Mouse (Mus musculus): Measurements from ENCODE around the gene Tnfrsf23.
"Not testable (repeated sequence)": the region's sequence is repeated elsewhere in the genome, so short reads cannot be mapped to it uniquely, and the experiment has no call there.

Tnfrsf23 gene

DNA sequence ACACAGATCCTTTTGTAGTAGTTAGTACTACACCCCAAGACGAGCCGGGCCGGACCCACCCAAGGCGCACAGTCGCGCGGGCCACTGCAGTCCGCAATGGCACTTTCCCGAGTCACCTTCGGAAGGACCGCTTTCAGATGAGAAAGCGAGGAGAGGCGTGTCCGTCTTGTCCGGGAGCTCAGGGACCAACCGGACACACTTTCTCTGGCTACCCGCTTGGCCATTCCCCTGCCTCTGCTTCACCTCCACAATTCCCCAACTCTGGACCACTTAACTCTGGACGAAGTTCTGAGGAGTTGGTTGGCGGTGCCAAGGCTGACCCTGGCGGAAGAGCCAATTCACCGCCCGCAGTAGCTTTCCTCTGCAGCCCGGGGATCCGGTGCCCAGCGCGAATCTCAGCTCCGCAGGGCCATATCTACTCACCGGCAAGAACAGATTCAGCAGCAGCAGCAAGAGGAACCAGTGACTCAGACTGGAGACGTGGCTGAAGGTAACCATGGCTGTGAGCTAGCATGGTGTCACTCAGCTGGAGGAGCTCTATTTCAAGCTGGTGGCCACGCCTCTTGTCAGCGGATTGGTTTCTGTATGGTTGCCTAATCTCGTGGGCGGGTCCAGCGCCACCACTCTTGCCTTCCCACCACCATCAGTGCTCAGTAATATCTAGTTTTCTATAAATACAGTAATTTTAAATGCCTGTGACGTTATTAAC lies at the start of gene Tnfrsf23:
TSS of gene Tnfrsf23 (minus strand) at position 514 of the 709 bp plus-strand sequence.
- peak; percentile 14 to 28 for DNase-seq

DNA sequence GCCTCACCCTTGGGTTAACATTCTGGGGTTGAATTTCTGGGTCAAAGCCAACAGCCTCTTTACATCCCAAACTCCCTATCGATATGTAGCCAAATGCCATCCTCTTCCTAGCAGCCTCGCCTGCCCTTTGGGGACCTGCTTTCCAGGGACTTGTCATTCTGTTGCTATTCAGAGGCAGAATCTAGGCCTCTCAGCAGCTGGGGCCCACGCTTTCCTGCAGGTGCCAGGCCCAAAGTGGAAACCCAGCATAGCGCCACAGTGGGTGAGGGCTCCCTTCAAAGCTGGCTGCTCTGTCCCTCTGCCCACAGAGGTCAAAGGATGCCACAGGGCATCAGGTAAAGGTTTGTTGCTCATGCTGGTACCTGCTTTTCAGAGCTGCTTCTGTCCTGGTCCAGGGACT lies 48.1 kb upstream of the Tnfrsf23 start:
- DNase-seq, result no peak

DNA sequence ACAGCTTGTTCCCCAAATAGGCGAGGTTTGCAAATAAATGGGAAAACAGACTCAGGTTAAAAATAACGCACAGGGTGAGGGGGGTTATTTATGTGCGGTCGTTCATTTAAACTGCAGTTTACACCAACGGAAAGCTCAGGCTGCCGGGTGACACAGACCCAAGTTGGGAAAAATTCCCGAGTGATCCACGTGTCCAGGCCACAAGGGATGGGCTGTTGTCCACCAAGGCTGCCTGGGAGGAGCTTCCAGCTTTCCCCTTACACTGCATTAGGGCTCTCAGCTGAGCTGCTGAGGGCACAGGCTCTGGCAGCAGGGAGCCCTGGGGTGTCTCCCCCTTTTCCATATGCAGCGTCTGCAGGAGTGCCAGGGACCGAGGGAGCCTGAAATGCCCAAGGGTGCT lies 44.2 kb upstream of the Tnfrsf23 start:
- no peak for DNase-seq

DNA sequence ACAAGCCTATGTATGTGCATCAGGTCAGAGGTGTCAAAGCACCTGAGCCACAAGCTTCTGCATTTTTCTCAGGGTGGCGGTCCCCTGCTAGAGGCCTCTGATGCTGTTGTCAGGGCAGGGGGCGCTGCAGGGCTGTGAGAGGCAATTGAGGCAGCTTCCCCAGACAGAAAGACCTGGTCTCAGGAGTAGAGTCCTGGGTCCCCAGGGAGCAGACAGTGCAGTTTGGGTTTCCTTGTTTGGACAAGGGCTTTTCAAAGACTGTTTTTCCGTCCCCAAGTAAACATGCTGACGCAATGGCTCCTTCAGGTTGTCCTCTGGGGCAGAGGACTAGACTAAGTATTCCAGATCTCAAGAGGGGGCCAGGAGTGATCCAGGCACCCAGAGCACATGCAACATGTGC lies 40.7 kb upstream of the Tnfrsf23 start:
- no peak for DNase-seq

DNA sequence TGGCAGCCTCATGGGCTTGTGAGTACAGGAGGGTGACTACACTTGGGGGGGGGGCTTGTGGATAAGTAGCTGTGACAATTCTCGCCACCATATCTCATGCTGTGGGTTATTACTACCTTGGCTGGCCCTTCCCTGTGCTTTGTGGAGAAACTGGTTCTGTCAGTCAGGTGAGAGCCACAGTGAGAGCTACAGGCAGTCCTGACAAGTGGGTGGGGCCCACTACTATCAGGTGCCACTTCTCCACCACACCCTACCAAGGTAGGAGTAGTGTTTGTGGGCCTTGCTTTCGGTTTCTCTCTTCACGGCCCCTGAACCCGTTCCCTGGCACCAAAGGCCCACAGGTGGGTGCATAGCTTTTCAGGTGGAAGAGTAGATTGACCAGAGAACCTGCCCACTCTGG lies 38.2 kb upstream of the Tnfrsf23 start:
- DNase-seq, result no peak

DNA sequence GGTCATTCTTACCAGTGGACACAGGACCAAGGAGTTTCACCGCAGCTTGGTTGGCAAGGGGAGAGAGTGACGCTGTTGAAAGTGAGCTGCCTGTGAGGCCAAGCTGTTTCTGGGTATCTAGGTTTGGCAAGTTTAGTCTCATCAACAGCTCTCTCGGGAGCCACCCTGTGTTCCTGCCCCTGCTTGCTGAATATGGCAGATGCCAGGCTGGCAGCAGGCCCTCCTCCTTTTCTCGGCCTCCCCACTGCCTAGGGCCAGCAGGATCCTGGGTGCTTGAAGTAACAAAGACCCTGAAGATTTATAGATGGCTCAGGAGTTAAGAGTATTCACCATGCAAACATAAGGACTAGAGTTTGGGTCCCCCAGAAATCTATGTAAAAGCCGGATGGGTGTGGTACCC lies 37.0 kb upstream of the Tnfrsf23 start:
- no peak for DNase-seq

DNA sequence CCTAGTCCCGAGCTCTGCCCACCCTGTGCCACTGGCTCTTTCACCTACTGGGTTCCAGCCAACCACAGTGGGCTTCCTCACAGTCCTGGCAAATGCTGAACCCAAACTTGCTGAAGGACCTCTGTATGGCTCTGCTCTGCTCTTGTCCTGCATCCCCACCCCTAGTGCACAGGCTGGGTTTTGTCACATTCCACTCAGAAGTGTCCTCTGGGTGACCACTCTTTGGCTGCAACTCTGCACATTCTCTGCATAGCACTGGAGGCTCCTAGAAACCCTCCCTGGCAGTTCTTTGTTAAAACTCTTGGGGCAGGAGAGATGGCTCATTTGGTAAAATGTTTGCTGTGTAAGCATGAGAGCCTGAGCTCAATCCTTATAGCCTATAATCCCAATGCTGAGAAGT lies 32.1 kb upstream of the Tnfrsf23 start:
- DNase-seq, result no peak

DNA sequence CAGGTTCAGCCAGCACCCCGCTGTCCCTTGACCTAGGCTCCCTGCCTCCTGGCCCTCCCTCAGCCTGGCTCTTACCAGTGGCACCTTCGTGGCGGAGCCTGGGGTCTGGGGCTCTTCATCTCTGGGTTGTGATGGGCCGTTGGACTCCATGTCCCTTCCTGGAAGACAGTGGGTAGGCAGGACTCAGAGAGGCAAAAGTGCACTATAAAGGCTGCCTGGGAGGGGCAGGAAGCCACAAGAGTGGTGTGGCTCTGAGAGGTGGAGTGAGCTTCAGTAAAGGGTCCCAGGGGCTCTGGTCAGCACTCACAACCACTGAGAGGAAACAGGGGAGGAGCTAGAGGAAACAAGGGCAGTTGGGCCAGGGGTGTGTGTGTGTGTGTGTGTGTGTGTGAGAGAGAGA lies 27.7 kb upstream of the Tnfrsf23 start:
- no peak for DNase-seq

DNA sequence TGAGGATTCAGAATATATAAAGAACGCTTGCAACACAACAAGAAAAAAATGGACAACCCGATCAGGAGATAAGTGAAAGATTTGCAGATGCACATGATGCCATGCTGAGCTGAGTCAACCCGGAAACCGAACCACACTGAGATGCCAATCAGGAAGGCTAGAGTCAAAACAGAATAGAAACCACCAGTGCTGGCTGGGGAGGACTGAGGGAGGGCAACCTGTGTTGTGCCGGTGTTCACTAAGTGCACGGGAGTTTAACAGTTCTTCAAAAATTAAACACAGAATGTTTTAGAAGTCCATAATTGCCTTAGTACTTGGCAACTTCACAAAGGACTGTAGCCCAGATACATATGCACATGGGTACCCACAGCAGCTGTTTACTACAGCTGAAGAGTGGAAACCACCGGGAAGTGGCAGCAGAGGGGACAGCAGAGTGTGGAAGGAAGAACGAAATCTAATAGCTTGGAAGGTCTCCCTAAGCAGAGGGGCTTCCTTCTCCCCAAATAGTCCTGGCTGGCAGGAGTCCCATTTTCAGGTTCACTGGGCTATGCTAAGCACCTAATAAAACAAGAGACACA lies 27.2 kb upstream of the Tnfrsf23 start:
- no peak for DNase-seq

DNA sequence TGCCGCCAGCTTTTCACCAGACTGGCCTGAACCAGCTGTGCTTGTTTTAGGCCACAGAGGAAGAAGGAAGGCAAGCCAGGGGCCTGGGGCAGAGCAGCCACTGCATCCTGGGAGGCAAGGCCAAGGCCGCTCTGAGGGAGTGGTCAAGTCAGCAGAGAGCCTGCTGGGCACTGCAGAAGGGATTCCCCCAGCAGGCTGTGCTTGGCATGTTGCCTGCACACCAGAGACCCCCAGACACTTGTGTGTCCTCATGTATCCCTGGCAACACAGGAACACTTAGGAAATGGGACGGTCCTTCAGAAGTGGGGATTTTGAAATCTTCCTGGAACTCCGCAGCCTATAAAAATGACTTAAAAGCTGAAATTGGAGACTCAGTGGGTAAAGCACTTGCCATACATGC lies 26.4 kb upstream of the Tnfrsf23 start:
- no peak for DNase-seq

DNA sequence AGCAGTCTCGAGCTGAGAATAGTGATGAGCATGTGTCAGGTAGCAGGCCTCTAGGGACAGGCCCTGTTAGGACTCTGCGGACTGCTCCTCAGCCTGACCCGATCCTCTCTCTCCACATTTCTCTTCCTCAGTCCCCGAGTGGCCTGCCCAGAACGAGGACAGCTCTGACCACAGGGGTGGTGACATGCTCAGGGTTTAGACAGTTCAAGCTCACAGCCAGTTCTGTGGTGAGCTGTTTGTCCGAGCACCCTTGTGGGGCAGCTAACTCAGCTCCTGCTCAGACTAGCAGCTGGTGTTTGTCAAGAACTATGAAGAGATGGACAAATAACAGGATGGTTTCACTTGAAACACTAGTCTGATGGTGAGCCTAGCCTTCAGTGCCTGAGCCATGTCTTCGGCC lies 25.7 kb upstream of the Tnfrsf23 start:
- no peak for DNase-seq

DNA sequence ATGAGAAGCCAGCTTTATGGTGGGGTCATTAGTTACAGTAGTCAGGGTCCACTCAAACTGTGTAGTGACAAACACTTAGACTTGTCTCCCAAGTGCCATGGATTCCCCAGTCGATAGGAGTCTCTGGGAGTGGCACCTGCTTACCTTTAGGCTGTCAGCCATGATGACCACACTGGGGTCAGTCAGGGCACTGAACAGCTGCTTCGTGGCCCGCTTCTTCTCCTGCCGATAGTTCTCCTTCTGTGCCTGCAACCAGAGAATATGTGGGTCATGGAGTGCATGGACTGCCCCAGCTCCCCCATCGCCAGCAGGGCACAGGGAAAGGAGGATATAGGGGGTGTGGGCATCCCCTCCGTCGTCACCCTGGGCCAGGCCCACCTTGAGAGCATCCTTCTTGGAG lies 23.7 kb upstream of the Tnfrsf23 start:
- no peak for DNase-seq

DNA sequence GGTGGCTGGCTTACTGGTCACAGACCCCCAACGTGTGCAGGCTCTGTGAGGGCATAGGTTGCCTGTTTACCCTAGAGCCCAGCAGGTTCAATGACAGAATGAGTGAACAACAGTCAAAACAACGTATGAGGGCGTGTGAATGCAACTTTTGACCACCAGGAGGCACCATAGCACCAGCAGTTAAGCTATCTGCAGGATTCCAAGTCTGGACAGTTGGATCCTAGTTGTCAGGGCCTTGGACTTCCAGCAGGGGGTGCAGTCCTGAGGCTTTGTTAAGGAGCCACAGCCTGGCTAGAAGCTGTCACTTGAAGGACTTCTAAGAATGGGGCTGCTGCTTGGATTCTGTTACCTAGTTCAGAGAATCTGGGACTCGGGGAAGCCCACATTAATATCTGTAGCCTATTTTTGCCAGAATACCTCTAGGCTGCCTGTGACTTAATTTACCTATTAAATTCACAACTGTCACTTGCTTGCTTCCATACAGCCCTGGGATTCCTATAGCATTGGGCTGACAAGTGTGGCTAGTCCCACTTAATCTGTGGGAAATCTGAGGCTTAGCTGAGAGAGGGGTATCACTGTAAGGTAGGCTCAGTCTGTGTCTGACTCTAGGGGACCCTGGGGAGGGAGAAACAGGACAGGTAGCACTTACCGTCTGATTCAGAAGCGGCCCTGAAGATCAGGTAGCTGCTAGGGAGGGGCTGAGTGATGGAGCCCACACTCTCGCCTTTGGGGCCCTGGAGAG lies 21.2 kb upstream of the Tnfrsf23 start:
- DNase-seq, result peak; percentile 90 to 95

DNA sequence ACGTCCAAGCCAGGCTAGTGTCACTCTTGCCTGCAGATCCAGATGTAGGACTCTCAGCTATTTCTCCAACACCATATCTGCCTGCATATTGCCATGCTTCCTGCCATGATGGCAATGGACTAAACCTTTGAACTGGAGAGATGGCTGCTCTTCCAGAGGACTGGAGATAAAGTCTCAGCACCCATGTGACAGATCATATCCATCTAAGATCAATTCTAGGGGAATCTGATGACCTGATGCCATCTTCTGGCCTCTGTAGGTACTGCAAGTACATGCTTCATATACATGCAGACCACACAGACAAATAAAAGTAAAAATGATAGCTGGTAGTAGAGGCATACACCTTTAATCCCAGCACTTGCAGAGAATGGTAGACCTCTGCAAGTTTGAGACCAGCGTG lies 10.5 kb upstream of the Tnfrsf23 start:
- peak in 1 of 2 experiments; percentile 17 for DNase-seq

DNA sequence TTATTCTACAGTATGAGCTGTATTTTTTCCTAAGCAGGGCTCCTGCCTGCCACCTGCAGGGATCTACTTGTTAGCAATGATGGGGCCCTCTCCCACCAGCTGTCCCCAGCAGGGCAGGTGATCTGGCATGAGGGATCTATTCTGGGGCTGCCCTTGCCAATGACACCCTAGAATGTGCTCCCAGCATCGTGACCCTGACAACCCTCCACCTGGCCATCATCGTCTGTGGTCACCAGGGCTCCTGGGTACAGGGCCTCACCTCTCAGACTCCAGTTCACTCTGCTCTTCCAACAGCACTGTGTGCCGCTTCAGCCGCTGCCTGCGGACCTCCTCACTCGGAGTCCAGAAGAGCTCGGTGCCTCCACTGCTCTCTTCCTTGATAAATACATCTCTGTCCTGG lies 8.9 kb upstream of the Tnfrsf23 start:
- DNase-seq, result no peak

DNA sequence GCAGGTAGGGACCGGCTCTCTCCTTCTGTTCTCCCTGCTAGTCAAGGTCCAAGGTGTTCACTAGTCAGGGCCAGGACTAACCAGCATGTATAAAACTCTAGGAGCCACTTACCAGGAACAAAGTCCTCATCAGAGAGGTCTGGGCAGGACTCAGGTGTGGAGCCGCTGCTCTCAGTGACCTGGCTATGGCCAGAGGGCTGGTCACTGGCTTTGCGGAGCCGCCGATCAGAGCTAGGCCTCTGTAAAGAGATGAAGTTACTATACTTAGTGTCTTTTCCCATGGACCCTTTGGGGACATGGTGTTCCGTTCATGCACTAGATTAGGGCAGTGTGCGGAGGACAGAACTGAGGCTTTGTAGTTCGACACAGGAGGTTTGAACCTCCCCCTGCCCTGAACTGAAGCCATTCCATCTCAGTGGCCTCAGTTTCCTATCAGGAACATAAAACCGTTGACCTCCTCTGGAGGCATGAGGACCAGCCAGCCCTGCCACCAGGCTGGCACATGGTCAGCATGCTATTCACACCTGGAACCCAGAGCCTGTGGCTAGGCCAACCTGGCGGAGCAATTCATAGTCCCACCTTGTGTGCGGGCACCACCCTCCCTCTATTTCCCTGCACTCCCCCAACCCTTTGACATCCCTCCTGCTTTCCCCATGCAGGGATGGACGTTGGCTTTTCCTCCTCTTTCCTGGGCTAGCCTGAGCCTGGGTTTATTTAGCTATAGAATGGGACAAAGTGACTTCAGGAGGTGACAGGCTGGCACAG lies 7.3 kb upstream of the Tnfrsf23 start:
- DNase-seq, result no peak

DNA sequence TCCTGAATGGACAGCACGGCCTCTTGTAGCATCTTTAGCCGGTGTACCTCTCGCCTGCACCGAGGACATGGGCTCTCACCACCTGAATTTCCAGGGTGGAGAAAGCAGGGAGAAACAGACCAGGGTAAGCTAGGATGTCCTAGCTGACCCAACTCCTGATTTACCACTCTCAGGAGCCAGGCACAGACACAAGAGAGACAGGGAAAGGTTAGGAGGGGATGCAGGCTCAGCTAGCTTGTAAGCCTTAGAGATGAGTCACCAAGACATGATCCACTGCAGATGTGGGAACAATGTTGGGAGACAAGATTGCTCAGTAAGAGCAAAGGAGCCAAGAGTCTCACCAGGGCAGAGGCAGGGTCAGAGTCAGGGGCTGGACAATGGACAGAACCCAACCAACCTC lies 6.2 kb upstream of the Tnfrsf23 start:
- no peak for DNase-seq

DNA sequence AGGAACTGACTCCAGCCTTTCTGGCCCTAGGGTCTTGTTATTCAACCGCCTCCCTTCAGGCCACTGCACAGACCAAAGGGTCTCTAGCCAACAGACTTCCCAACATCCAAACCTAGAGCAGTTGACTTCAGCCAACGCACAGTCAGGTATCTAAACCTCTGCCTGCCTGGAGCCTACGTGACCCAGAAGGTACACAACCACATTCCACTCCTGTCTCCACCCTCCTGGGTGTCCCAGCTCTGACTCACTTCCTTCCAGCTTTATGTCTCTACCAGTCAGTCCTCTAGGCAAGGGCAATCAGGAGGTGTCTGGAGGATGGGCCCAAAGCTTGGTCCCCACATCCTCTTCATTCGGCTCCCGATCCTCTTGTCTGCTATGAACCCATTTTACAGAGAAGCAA lies 5.5 kb upstream of the Tnfrsf23 start:
- no peak for DNase-seq

DNA sequence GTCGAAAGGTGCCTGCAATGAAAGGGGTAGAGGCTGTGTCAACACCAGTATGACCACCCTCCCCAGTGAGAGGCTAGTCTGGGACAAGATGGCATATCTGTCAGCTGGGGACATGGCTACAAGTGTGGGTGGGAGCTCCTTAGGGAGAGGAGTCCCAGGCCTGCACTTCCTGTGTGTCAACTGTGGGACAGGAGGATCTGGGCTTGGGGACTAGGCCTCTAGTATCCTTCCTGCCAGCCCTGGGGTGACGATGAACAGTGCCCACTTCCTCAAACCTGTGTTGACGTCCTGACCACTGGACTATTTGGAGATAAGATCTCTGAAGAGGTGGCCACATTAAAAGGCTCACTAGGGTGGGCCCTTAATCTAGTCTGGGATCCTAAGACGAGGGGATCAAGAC lies 4.3 kb upstream of the Tnfrsf23 start:
- no peak for DNase-seq

DNA sequence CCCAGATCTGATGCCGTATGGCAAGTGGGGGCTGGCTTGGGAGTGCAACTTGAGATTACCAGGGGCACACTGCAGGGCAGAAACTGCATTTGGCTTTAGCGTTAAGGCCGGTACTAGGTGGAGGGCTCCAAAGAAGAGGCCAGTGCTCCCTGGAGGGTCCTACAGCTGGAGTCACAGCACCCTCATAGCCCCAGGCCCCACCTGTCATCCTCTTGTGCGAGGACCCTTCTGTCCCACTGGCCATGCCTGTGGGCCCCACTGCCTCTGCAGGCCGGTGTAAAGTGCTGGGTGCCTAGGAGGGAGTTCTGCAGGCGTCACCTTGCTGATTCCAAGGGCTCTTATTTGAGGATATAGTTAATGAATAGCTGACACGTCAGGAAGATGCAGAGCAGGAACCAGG lies 3.8 kb upstream of the Tnfrsf23 start:
- no peak for DNase-seq

DNA sequence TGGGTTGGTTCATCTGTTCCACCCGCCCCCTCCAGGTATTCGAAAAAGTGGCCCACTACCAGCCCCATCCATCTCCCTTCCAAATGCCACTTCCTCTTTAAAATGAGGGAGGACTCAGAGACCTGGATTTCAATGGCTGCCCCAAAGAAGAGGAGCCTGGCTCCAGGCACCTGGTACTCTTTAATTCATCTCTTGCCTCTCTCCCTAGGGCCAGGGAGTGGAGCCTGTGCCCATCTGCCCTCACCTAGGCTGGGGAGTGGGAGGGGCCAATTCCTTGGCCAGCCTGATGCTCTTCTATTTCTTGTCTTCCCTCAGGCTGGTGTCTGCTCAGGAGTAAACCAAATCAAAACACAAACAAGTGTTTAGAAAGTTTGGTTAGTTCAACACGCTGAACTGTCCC lies 1.0 kb upstream of the Tnfrsf23 start:
- not testable (repeated sequence) for DNase-seq

DNA sequence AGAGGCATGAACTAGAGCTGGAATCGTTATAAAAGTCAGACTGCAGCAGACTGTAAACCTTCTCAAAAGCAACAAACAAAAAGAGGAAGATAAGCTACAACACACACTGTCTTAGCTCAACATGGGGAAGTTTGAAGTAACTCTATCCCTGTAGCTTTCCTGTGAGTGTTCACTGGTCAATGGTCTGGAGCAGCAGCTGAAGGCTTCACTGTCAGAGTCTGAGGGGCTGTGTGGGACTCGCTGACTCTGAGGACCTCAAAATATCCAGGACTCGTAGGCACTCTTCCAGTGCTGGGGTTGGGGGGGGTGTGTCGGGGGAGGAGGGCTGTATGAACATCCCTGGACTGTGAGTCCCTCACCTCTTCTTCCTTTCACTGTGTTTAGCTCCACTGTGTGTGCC lies 519 bp upstream of the Tnfrsf23 start:
- DNase-seq, result not testable (repeated sequence)

DNA sequence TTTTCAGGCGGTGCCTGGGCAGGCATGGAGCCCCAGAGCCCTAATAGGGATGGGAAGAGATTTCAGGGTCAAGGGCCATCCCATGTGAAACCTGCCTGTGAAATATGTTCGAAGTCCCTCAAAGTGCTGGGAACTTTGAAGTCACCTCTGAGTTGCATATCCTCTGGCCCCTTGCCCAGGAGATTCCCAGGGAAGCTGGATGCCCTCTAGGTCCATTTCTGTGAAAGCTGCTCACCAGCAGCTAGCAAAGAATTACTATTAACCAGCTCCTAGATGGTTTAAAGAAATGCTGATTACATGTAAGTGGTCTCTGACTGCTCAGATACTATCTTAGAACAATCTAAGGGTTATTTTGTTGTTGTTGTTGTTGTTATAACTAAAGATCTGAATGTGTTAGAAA lies 1.1 kb downstream of the Tnfrsf23 start:
- not testable (repeated sequence) for DNase-seq

DNA sequence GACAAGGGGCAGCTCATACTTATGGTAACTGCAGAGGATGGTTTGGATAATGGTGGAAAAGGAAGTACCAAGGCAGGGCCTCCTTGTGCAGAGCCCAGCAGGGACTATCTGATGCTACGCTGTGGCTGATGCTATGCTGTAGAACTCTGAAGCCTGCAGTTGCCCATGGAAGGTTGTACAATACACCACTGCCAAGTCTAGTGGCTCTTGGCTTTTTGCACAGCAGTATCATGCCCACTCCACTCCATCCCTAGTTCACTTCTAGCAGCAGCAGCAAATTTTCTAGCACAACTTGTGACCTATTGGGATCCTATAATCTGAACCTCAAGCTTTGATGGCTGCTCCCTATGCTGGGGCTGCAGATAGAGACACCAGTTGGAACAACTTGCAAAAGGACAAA lies 4.1 kb downstream of the Tnfrsf23 start:
- no peak for DNase-seq
